Mouse (Mus musculus): ENCODE measurements around the gene Gm17359.

DNA sequence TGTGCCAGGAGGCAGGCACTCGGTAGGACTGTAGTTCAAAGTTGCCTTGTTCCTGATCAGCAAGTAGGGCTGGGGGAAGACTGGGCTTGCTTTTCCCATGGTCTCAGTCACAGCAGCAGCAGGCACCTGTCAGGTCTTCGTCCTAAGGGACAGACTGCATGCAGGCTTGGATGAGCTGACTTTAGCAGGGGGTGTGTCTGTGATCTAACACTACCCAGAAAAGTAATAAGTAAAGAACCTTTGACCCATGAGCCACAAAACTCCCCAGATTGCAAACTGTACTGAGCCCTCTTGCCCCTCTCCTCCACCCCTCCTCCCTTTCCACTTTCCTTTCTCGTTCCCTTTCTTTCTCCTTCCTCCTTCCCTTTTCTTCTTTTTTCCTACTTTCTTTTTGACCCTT, 4.3 kb downstream of the Gm17359 start:
- TF ChIP-seq CTCF (IDR thresholded peaks at IDR 0.05; ENCODE audit: control insufficient read depth, insufficient read depth, insufficient replicate concordance, low read depth, low read length) = no peak
- TF ChIP-seq POLR2A (IDR thresholded peaks at IDR 0.05; ENCODE audit: control insufficient read depth, low read depth, low read length) = no peak

Data from testis, adult 2 months (tissue).